Mouse (Mus musculus): Measurements from ENCODE around the gene Cadm4.

DNA sequence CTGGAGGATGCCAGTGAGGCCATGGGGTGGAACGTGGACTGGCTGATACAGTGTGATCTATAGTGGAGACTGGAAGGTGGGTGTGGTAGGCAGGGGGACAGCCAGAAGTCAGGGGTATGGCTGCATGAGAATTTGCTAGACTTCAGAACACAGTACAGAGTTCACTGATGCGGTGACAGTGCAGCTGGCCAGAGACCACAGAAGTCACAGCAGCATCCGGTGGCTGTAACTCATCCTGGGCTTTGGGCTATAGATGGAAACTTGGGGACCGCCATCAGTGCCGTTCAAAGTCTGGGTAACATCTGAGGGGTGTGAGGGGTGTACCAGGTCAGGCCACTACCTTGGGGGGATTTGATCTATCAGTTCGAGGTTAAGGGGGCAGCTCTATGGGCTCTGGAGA lies 41.9 kb downstream of the Cadm4 start:
- TF ChIP-seq HCFC1 (IDR thresholded peaks at IDR 0.05; ENCODE audit: borderline replicate concordance, insufficient read depth, low read length) (no peak), CHD2 (IDR thresholded peaks at IDR 0.05; ENCODE audit: low read depth, low read length) (no peak)
